Mouse (Mus musculus) stomach, postnatal 0 days (tissue): ENCODE results near the gene Abca14. TPM values are rescaled to one million over a fixed set of nuclear protein-coding genes. Genes with fewer than 3 reads are reported as not detected.

Experiments used
- ATAC-seq: fragments of 200-750 bp; cut with Nextera tagmentation; 2 replicates; pipeline ENCODE4 v1.8.0; 2017; ENCODE audit not compliant: low FRiP score, low TSS enrichment
- DNase-seq: peaks from one replicate; pipeline ENCODE4 v3.0.0-alpha.2; 2016; ENCODE audit warnings: low spot score
- H3K27ac ChIP-seq: fragments of 300-500 bp; sonication (generic); replicated peaks from 2 replicates; pipeline ENCODE4 v1.5.1; 2014; ENCODE audit warnings: mild to moderate bottlenecking, control low read depth
- H3K27me3 ChIP-seq: fragments of 300-500 bp; sonication (generic); 2 replicates; pipeline ENCODE4 v1.6.1; 2014; ENCODE audit warnings: low read length; ENCODE audit not compliant: control insufficient read depth, insufficient read depth
- H3K36me3 ChIP-seq: fragments of 300-500 bp; sonication (generic); 2 replicates; pipeline ENCODE4 v1.6.1; 2014; ENCODE audit warnings: low read length, mixed read lengths; ENCODE audit not compliant: control insufficient read depth, insufficient read depth
- H3K4me1 ChIP-seq: fragments of 300-500 bp; sonication (generic); replicated peaks from 2 replicates; pipeline ENCODE4 v1.6.1; 2014; ENCODE audit warnings: antibody characterized with exemption; ENCODE audit not compliant: control insufficient read depth, insufficient read depth
- H3K4me2 ChIP-seq: fragments of 300-500 bp; sonication (generic); replicated peaks from 2 replicates; pipeline ENCODE4 v1.6.1; 2014; ENCODE audit warnings: low read depth, mild to moderate bottlenecking, control low read depth, moderate library complexity
- H3K4me3 ChIP-seq: fragments of 300-500 bp; sonication (generic); 2 replicates; pipeline ENCODE4 v1.5.1; 2014; ENCODE audit warnings: low read depth, low read length, control low read depth
- H3K9ac ChIP-seq: fragments of 300-500 bp; sonication (generic); 2 replicates; pipeline ENCODE4 v1.6.1; 2014; ENCODE audit warnings: mild to moderate bottlenecking, low read length, control low read depth, mixed read lengths
- H3K9me3 ChIP-seq: fragments of 300-500 bp; sonication (generic); 2 replicates; pipeline ENCODE4 v1.6.1; 2016; ENCODE audit warnings: low read length; ENCODE audit not compliant: control insufficient read depth
- CTCF ChIP-seq: IDR thresholded peaks from 2 replicates; pipeline ENCODE4 v1.5.1; 2016; ENCODE audit warnings: antibody characterized with exemption, low read depth, mild to moderate bottlenecking, moderate library complexity
- EP300 ChIP-seq: optimal IDR thresholded peaks from 2 replicates; pipeline ENCODE3; 2016; ENCODE audit warnings: antibody characterized with exemption
- WGBS: fragments of 180-500 bp; shearing (Covaris S2); extraction: QIAGEN DNeasy Blood & Tissue Kit; methylation state at CpG from one replicate; pipeline ENCODE4 v1.1.7; 2014; 5-methylcytosine and 5-hydroxymethylcytosine counted together
- polyA plus RNA-seq: library from polyadenylated mRNA; unstranded; fragments of >200 nt; fragmentation: Nextera tagmentation; extraction: Ambion mirVana; gene quantifications from 2 replicates; pipeline ENCODE4 v1.2.1, GENCODE M21; 2015

Abca14 gene
- polyA plus RNA-seq: 0.07 TPM in 1 of 2 replicates, not detected in the other

GRCm38 (mm10) chr7:120203789-120204188 lies at the start of gene Abca14:
TSS of gene Abca14 (plus strand) at chr7:120203961.
- Histone ChIP-seq H3K27ac (no peak within 1 kb of the TSS), H3K4me2 (no peak within 1 kb of the TSS), H3K4me3 (no peak within 1 kb of the TSS), H3K36me3 (no peaks in the 10 kb centered on the region), H3K4me1 (no peaks in the 10 kb centered on the region), H3K9me3 (no peaks in the 10 kb centered on the region), H3K27me3 (peaks cover 2% of the 10 kb centered on the region; the same call in 1 of the 2 replicates), H3K9ac (no peak within 1 kb of the TSS)
- WGBS: 6% methylated on average over 26 of the region's 26 CpGs
- DNase-seq (peak; percentile 88), ATAC-seq (peak; percentile 87)
- TF ChIP-seq CTCF (peak; percentile 100), EP300 (no peak)

DNA sequence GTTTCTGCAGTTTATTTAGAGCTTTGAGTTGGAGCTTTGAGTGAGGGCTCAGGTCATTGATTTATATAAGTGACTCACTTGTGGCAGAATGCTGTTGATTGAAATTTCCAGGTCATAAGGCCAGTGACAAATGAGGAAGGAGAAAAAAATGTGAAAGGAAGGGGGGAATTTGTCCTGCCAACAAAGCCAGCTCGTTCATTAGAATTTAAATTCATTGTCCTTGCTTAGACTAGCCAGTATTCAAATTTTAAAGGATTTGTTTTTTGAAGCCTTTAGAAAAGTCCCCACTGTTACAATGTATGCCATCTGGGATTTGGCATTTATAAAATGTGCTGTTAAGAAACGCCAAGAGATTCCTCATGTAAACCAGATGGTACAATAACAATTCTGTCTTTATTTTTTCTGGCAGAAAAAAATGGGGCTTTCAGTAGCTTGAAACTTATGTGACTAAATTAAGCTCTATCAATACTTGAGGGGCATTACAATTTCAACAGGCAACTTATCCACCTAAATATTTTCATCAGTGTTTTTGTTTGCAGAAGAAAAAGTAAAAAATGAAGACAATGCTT lies 46.8 kb upstream of the Abca14 start:
- WGBS: 23% methylated on average over 2 of the region's 2 CpGs
- no peaks in the 10 kb centered on the region for H3K9me3 ChIP-seq
- DNase-seq (no peak), ATAC-seq (no peak)
- H3K4me3 ChIP-seq: no peak overlapping the region
- H3K4me2 ChIP-seq: no peak overlapping the region
- no peak overlapping the region for H3K9ac ChIP-seq
- H3K27me3 ChIP-seq: no peaks in the 10 kb centered on the region
- TF ChIP-seq CTCF (no peak), EP300 (no peak)
- no peak overlapping the region for H3K27ac ChIP-seq
- H3K36me3 ChIP-seq: no peaks in the 10 kb centered on the region
- no peaks in the 10 kb centered on the region for H3K4me1 ChIP-seq

DNA sequence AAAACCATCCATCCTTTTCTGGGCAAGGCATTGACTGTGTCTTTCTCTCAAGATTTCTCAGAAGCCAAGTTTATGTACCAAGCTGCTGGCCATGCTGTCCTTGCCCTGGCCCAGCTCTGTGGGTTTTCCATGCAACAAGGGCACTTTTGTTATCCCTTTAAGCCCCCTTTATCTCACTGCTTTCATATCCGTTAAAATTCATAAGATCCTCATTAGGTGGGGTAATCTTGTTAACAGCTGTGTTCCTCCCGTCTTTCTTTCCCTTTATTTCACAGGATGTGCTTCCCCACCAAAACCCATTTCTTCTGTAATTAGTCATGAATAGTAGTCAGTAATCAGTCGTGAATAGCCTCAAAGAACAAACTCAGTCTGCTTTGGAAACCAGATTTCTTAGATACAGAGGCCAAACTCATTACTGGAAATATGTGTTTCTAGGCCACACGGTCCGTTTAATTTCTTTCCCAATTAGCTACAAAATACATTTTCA lies 46.1 kb upstream of the Abca14 start:
- Histone ChIP-seq H3K9ac (no peak overlapping the region), H3K9me3 (no peaks in the 10 kb centered on the region), H3K36me3 (no peaks in the 10 kb centered on the region), H3K27ac (no peak overlapping the region), H3K27me3 (no peaks in the 10 kb centered on the region), H3K4me2 (no peak overlapping the region), H3K4me3 (no peak overlapping the region), H3K4me1 (no peaks in the 10 kb centered on the region)
- ATAC-seq (no peak), DNase-seq (no peak)
- TF ChIP-seq CTCF (no peak), EP300 (no peak)
- WGBS: 48% methylated on average over 5 of the region's 5 CpGs

DNA sequence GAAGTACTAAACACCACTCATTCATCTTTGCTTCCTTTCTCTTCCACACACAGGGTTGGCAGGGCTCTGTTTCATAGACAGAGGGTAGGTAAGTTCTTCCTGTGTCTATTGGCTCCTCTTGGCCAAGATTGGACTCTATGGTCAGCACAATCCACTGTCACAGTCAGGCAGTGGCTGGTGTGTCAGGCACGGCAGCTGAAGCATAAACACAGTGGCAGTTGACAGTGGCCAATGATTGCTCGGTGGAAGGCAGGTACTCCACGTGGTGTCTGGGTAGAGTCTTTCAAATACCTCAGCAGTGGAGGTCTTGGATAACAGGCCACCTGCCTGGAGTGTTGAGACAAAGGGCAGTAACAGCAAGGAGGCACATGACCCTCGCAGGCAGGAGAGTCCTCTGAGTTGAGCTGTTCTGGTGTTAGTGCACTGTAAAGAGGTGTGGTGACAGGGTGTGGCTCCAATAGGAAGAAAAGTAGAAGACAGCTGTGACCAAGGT lies 45.6 kb upstream of the Abca14 start:
- ATAC-seq (peak; percentile 82), DNase-seq (peak; percentile 28)
- 29% methylated on average over 4 of the region's 4 CpGs for WGBS
- H3K36me3 ChIP-seq: no peaks in the 10 kb centered on the region
- no peaks in the 10 kb centered on the region for H3K9me3 ChIP-seq
- H3K27me3 ChIP-seq: no peaks in the 10 kb centered on the region
- no peaks in the 10 kb centered on the region for H3K4me1 ChIP-seq
- no peak overlapping the region for H3K9ac ChIP-seq
- H3K4me2 ChIP-seq: no peak overlapping the region
- no peak for TF ChIP-seq CTCF
- TF ChIP-seq EP300: no peak
- no peak overlapping the region for H3K4me3 ChIP-seq
- H3K27ac ChIP-seq: no peak overlapping the region; the same call in 1 of the 2 replicates

DNA sequence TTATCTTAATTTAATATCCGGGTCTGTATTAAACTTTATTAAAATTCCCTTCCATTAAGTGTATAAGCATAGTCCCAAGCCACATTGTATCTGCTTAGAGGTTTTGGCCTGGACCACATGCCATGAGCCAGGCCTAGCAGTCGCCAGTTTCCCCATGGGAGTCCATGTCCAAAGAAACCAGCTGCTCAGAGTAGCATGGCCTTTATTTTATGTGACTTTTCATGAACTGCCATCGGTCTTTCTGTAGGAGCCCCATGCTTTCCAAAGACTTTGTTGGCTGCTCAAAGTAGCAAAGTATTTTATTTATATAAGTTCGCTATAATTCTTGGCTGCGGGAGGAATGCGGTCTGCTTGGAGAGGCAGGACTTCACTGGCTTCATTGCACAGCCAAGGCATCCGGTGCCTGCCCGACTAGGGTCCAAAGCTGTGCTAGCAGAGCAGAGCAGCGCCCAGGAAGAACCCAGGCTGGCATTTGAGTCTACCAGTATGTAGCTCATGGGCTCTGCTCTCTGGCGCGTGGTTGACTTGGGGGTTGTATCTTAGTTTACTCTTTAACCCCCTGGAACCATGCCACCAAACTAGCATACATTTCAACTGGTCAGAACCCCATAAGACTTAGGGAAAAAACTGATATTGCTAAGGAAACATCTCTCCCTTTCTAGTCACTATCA lies 40.0 kb upstream of the Abca14 start:
- Histone ChIP-seq H3K4me2 (no peak overlapping the region), H3K36me3 (no peaks in the 10 kb centered on the region), H3K9me3 (no peaks in the 10 kb centered on the region), H3K9ac (no peak overlapping the region), H3K27ac (no peak overlapping the region), H3K27me3 (no peaks in the 10 kb centered on the region), H3K4me3 (no peak overlapping the region), H3K4me1 (no peaks in the 10 kb centered on the region)
- TF ChIP-seq CTCF (no peak), EP300 (no peak)
- 65% methylated on average over 11 of the region's 11 CpGs for WGBS
- DNase-seq (no peak), ATAC-seq (no peak)

DNA sequence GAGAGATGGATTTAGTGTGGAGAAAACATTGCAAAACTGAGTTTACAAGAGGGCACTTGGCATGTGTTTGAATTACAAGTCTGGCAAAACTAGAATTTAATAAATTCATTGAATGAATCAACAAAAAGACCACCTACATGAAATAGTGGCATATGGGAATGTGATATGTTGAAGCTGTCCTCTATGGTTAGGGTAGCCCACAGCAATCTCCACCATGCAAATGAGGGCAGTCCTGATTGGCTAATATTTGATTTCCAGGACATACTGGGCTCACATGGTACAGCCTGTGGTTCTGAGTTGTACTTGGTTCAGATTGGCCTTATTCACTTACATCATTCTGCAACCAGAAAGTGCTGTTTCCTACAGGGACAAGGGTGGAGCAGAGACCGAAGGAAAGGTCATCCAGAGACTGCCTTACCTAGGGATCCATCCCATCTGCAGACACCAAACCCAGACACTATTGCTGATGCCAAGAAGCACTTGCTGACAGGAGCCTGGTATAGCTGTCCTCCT lies 31.5 kb upstream of the Abca14 start:
- no peaks in the 10 kb centered on the region for H3K9me3 ChIP-seq
- H3K4me2 ChIP-seq: no peak overlapping the region
- no peak overlapping the region for H3K27ac ChIP-seq
- no peaks in the 10 kb centered on the region for H3K36me3 ChIP-seq
- H3K4me1 ChIP-seq: no peaks in the 10 kb centered on the region
- TF ChIP-seq EP300: no peak
- no peak for TF ChIP-seq CTCF
- H3K27me3 ChIP-seq: no peaks in the 10 kb centered on the region
- no peak overlapping the region for H3K4me3 ChIP-seq
- no peak overlapping the region for H3K9ac ChIP-seq
- no peak for ATAC-seq
- no peak for DNase-seq
- 88% methylated on average over 1 of the region's 1 CpGs for WGBS
